Mouse (Mus musculus) midbrain, embryonic 13.5 days (tissue): ENCODE measurements at regions not wholly inside any gene's neighbourhood (a gene's known extent, or its start where the extent isn't known, plus 50 kb on each side); places are given as distances from the start of the nearest gene placed in this dataset.

Source experiments
- ATAC-seq: fragments of 200-750 bp; cut with Nextera tagmentation; 2 replicates; pipeline ENCODE4 v1.8.0; 2017; ENCODE audit warnings: mild to moderate bottlenecking, moderate TSS enrichment, moderate library complexity
- H3K27ac ChIP-seq: fragments of 300-500 bp; sonication (generic); 2 replicates; pipeline ENCODE4 v1.5.1; 2015; ENCODE audit warnings: inconsistent platforms, mild to moderate bottlenecking, moderate library complexity
- H3K27me3 ChIP-seq: fragments of 300-500 bp; sonication (generic); 2 replicates; pipeline ENCODE4 v1.6.1; 2015; ENCODE audit warnings: mild to moderate bottlenecking, inconsistent platforms
- H3K36me3 ChIP-seq: fragments of 300-500 bp; sonication (generic); 2 replicates; pipeline ENCODE4 v1.6.1; 2015; ENCODE audit warnings: mild to moderate bottlenecking, inconsistent platforms
- H3K4me1 ChIP-seq: fragments of 300-500 bp; sonication (generic); replicated peaks from 2 replicates; pipeline ENCODE4 v1.6.1; 2015; ENCODE audit warnings: inconsistent platforms
- H3K4me2 ChIP-seq: fragments of 300-500 bp; sonication (generic); replicated peaks from 2 replicates; pipeline ENCODE4 v1.6.1; 2015; ENCODE audit warnings: moderate library complexity, mild to moderate bottlenecking, inconsistent platforms
- H3K4me3 ChIP-seq: fragments of 300-500 bp; sonication (generic); replicated peaks from 2 replicates; pipeline ENCODE4 v1.5.1; 2015; ENCODE audit warnings: mild to moderate bottlenecking, inconsistent platforms
- H3K9ac ChIP-seq: fragments of 300-500 bp; sonication (generic); replicated peaks from 2 replicates; pipeline ENCODE4 v1.6.1; 2015; ENCODE audit warnings: mild to moderate bottlenecking, inconsistent platforms
- H3K9me3 ChIP-seq: fragments of 300-500 bp; sonication (generic); 2 replicates; pipeline ENCODE4 v1.6.1; 2016; ENCODE audit warnings: mild to moderate bottlenecking, inconsistent platforms
- WGBS: fragments of 180-500 bp; shearing (Covaris S2); methylation state at CpG from one replicate; pipeline ENCODE4 v1.1.7; 2015; 5-methylcytosine and 5-hydroxymethylcytosine counted together

- Histone ChIP-seq H3K27me3 (no peaks in the 10 kb centered on the region), H3K4me2 (no peak overlapping the region), H3K4me1 (peaks cover 38% of the 10 kb centered on the region), H3K4me3 (no peak overlapping the region), H3K36me3 (no peaks in the 10 kb centered on the region), H3K27ac (no peak overlapping the region), H3K9me3 (no peaks in the 10 kb centered on the region), H3K9ac (no peak overlapping the region)
- peak; percentile 70 for ATAC-seq
- 61% methylated on average over 10 of the region's 10 CpGs for WGBS
Measured at GRCm38 (mm10) chr3:35242871-35243529, 510.9 kb upstream of the Atp11b start.

GRCm38 (mm10) chr3:35245003-35245402 lies 508.9 kb upstream of the Atp11b start:
- H3K4me2 ChIP-seq, result 0 out of 2 replicates have a peak overlapping the region, but pooled peaks have one; percentile 13

GRCm38 (mm10) chr3:35245946-35246665 lies 507.8 kb upstream of the Atp11b start:
- no peaks in the 10 kb centered on the region for H3K36me3 ChIP-seq
- no peak overlapping the region for H3K4me3 ChIP-seq
- H3K27ac ChIP-seq, result no peak overlapping the region
- H3K27me3 ChIP-seq, result 0 out of 2 replicates have a peak, but pooled peaks cover 3% of the 10 kb centered on the region
- peaks cover 44% of the 10 kb centered on the region for H3K4me1 ChIP-seq
- no peaks in the 10 kb centered on the region for H3K9me3 ChIP-seq
- H3K9ac ChIP-seq, result no peak overlapping the region
- ATAC-seq, result no peak
- H3K4me2 ChIP-seq, result no peak overlapping the region
- 67% methylated on average over 10 of the region's 10 CpGs for WGBS

More at GRCm38 (mm10) chr3:35245003-35245402, 508.9 kb upstream of the Atp11b start:
- no peak overlapping the region for H3K27ac ChIP-seq
- H3K9ac ChIP-seq, result no peak overlapping the region
- no peaks in the 10 kb centered on the region for H3K9me3 ChIP-seq
- no peak for ATAC-seq
- H3K27me3 ChIP-seq, result 0 out of 2 replicates have a peak, but pooled peaks cover 3% of the 10 kb centered on the region
- peaks cover 38% of the 10 kb centered on the region for H3K4me1 ChIP-seq
- no peaks in the 10 kb centered on the region for H3K36me3 ChIP-seq
- H3K4me3 ChIP-seq, result no peak overlapping the region
- WGBS, result 3% methylated on average over 8 of the region's 8 CpGs

- Histone ChIP-seq H3K4me3 (no peak overlapping the region), H3K36me3 (no peaks in the 10 kb centered on the region), H3K27ac (no peak overlapping the region; the same call in 1 of the 2 replicates), H3K27me3 (0 out of 2 replicates have a peak, but pooled peaks cover 3% of the 10 kb centered on the region), H3K9me3 (no peaks in the 10 kb centered on the region), H3K9ac (no peak overlapping the region), H3K4me1 (peaks cover 23% of the 10 kb centered on the region), H3K4me2 (no peak overlapping the region)
- no peak for ATAC-seq
- WGBS, result 80% methylated on average over 10 of the region's 10 CpGs
Measured at GRCm38 (mm10) chr3:35249160-35249559, 504.7 kb upstream of the Atp11b start.

GRCm38 (mm10) chr3:35250092-35250749 lies 503.7 kb upstream of the Atp11b start:
- no peak overlapping the region for H3K4me3 ChIP-seq
- peaks cover 13% of the 10 kb centered on the region for H3K4me1 ChIP-seq
- no peak overlapping the region for H3K4me2 ChIP-seq
- H3K27ac ChIP-seq, result no peak overlapping the region; the same call in 1 of the 2 replicates
- peak; percentile 62; the same call in 1 of the 2 replicates for ATAC-seq
- no peak overlapping the region for H3K9ac ChIP-seq
- no peaks in the 10 kb centered on the region for H3K36me3 ChIP-seq
- no peaks in the 10 kb centered on the region for H3K9me3 ChIP-seq
- 0 out of 2 replicates have a peak, but pooled peaks cover 3% of the 10 kb centered on the region for H3K27me3 ChIP-seq
- 45% methylated on average over 14 of the region's 14 CpGs for WGBS

- no peak for ATAC-seq
- no peaks in the 10 kb centered on the region for H3K36me3 ChIP-seq
- H3K9ac ChIP-seq, result no peak overlapping the region
- H3K4me2 ChIP-seq, result no peak overlapping the region
- H3K4me1 ChIP-seq, result peaks cover 6% of the 10 kb centered on the region; the same call in 1 of the 2 replicates
- no peaks in the 10 kb centered on the region for H3K27me3 ChIP-seq
- no peaks in the 10 kb centered on the region for H3K9me3 ChIP-seq
- 71% methylated on average over 5 of the region's 5 CpGs for WGBS
- no peak overlapping the region for H3K27ac ChIP-seq
- H3K4me3 ChIP-seq, result no peak overlapping the region
Measured at GRCm38 (mm10) chr3:35253861-35254260, 500.0 kb upstream of the Atp11b start.

GRCm38 (mm10) chr3:35260936-35261335 lies 493.0 kb upstream of the Atp11b start:
- WGBS, result 89% methylated on average over 6 of the region's 6 CpGs
- Histone ChIP-seq H3K4me2 (no peak overlapping the region), H3K9me3 (no peaks in the 10 kb centered on the region), H3K27me3 (no peaks in the 10 kb centered on the region), H3K27ac (no peak overlapping the region), H3K4me1 (no peaks in the 10 kb centered on the region), H3K36me3 (no peaks in the 10 kb centered on the region), H3K4me3 (no peak overlapping the region), H3K9ac (no peak overlapping the region)
- ATAC-seq, result no peak

GRCm38 (mm10) chr3:35268949-35269348 lies 485.0 kb upstream of the Atp11b start:
- WGBS, result 68% methylated on average over 4 of the region's 4 CpGs

GRCm38 (mm10) chr3:35269977-35270880 lies 483.7 kb upstream of the Atp11b start:
- H3K27ac ChIP-seq, result no peak overlapping the region
- H3K36me3 ChIP-seq, result no peaks in the 10 kb centered on the region
- 32% methylated on average over 7 of the region's 7 CpGs for WGBS
- no peak overlapping the region for H3K9ac ChIP-seq
- no peak overlapping the region for H3K4me3 ChIP-seq
- peak; percentile 86 for ATAC-seq
- H3K4me2 ChIP-seq, result no peak overlapping the region
- peaks cover 17% of the 10 kb centered on the region for H3K4me1 ChIP-seq
- H3K27me3 ChIP-seq, result no peaks in the 10 kb centered on the region
- H3K9me3 ChIP-seq, result no peaks in the 10 kb centered on the region

More at GRCm38 (mm10) chr3:35268949-35269348, 485.0 kb upstream of the Atp11b start:
- no peaks in the 10 kb centered on the region for H3K9me3 ChIP-seq
- H3K36me3 ChIP-seq, result no peaks in the 10 kb centered on the region
- no peak overlapping the region for H3K4me3 ChIP-seq
- no peak overlapping the region for H3K9ac ChIP-seq
- no peak overlapping the region for H3K27ac ChIP-seq
- no peak overlapping the region for H3K4me2 ChIP-seq
- no peak for ATAC-seq
- H3K27me3 ChIP-seq, result no peaks in the 10 kb centered on the region
- peaks cover 17% of the 10 kb centered on the region for H3K4me1 ChIP-seq

- ATAC-seq, result no peak
- Histone ChIP-seq H3K4me2 (no peak overlapping the region), H3K4me1 (peaks cover 17% of the 10 kb centered on the region), H3K27ac (no peak overlapping the region), H3K4me3 (no peak overlapping the region), H3K27me3 (no peaks in the 10 kb centered on the region), H3K9me3 (no peaks in the 10 kb centered on the region), H3K9ac (no peak overlapping the region), H3K36me3 (no peaks in the 10 kb centered on the region)
- 77% methylated on average over 5 of the region's 5 CpGs for WGBS
Measured at GRCm38 (mm10) chr3:35273546-35273945, 480.4 kb upstream of the Atp11b start.

- 81% methylated on average over 5 of the region's 5 CpGs for WGBS
- no peak for ATAC-seq
- Histone ChIP-seq H3K9ac (no peak overlapping the region), H3K4me3 (no peak overlapping the region), H3K36me3 (no peaks in the 10 kb centered on the region), H3K9me3 (no peaks in the 10 kb centered on the region), H3K27me3 (no peaks in the 10 kb centered on the region), H3K4me2 (no peak overlapping the region), H3K27ac (no peak overlapping the region), H3K4me1 (no peaks in the 10 kb centered on the region)
Measured at GRCm38 (mm10) chr3:35280981-35281380, 472.9 kb upstream of the Atp11b start.
